Mouse (Mus musculus) gonadal fat pad, adult 2 months (tissue): ENCODE data around the gene Ctnna3. TPM values are rescaled to one million over a fixed set of nuclear protein-coding genes. Genes with fewer than 3 reads are reported as not detected.
A peak's percentile ranks its signal among the peaks of the same experiment; 100 is the strongest.
"Not testable (repeated sequence)": the region's sequence is repeated elsewhere in the genome, so short reads cannot be mapped to it uniquely, and the experiment has no call there.

Source experiments
- DNase-seq: peaks from one replicate; pipeline ENCODE4 v3.0.0-alpha.2; 2012; ENCODE audit warnings: low read depth
- polyA plus RNA-seq: library from polyadenylated mRNA; depleted of rRNA; stranded (reverse); fragments of >200 nt; gene quantifications from 2 replicates; pipeline ENCODE4 v1.2.3, GENCODE M21; 2012

Gene Ctnna3
- polyA plus RNA-seq, 1 experiment = 0.50 TPM

DNA sequence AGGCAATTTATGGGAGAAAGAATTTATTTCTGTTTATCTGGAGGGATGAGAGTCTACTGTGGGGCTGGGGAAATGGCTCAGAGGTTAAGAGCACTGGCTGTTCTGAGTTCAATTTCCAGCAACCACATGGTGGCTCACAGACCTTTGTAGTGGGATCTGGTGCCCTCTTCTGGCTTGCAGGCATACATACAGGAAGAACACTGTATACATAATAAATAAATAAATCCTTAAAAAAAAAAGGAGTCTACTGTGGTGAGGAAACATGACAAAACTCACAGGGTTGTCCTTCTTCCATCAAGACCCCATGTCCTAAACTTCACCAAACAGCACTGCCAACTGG is 5.5 kb upstream of the Ctnna3 start:
- DNase-seq = no peak

DNA sequence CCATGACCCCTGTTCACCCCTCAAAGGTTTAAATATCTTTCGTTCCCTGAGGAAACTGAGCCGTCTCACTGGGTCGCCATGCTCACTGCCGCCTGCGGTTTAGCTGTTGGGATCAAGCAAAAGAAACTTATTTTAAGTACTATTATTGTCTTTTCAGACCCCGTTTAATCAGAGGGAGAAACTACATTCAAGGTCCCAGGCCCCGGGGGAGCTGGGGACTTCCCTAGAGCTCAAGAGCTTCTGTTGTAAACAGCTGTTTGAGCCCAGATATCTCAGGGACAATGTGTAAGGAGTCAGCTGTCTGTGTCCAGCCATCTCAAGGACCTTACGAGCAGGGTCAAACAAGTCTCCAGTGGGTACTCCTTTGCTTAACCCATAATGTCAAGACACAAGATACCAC is 2.8 kb upstream of the Ctnna3 start:
- no peak for DNase-seq

- no peak for DNase-seq
These were observed 1.5 kb upstream of the Ctnna3 start for GRCm38 (mm10) chr10:63428243-63429022.

GRCm38 (mm10) chr10:63429023-63429340 is 916 bp upstream of the Ctnna3 start:
- DNase-seq = no peak

DNA sequence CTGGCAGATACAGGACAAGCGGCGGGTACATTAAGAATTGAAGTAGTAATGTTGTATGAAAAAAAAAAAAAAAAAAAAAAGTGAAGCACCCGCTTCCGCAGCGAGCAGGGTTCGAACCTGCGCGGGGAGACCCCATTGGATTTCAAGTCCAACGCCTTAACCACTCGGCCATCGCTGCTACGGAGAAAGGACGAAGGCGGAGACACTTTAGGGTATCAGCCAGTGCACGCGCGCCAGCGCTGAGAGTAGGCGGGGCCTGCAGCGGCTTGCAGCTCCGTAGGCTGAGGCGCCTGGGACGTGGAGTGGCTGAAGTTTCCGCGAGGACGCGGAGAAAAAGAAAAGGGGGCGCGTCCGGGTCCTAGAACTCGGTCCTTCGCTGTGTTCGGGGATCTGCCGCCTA is 518 bp upstream of the Ctnna3 start:
- DNase-seq = peak; percentile 58

- DNase-seq = no peak
These were observed 1.4 kb downstream of the Ctnna3 start for GRCm38 (mm10) chr10:63431221-63431736.

- DNase-seq = no peak
These were observed 2.2 kb downstream of the Ctnna3 start for GRCm38 (mm10) chr10:63432099-63432498.

- DNase-seq = no peak
These were observed 3.0 kb downstream of the Ctnna3 start for GRCm38 (mm10) chr10:63432887-63433286.

- DNase-seq = no peak
These were observed 8.9 kb downstream of the Ctnna3 start for GRCm38 (mm10) chr10:63438736-63439262.

- DNase-seq = no peak
These were observed 9.9 kb downstream of the Ctnna3 start for GRCm38 (mm10) chr10:63439694-63440228.

DNA sequence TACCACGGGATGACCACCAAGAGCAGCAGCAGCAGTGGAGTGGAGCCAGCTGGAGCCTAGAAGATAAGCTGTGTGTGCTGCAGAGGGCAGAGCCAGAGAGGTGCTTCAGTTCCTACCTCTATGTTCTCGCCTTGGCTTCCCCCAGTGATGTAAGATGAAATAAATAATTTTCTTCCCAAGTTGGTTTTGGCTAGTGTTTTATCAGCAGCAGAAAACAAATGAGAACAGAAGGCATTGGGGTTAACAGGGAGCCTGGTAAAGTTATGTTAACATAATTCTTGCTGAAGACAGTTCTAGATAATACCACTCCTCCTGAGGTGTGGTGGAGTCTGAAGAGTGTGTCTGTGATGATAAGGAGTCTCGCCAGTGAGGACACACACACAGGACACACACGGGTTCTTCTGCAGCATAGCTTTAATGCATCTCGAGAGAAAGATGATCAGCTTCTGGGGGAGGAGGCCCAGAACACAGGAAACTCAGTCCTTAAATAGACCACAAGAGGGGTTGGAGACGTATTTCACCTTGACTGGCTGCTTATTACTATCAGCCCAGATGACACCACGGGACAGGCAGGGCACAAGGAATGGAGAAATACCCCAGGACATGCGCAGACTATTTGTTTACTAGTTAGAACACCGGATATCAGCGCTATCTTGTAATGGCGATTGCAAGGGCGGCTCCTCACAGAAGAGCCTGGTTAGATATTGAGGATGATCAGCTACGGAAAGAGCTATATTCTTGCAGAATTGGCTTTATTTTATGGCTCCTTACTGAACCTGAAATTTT is 14.9 kb downstream of the Ctnna3 start:
- DNase-seq = not testable (repeated sequence)

GRCm38 (mm10) chr10:63453926-63454325 is 24.0 kb downstream of the Ctnna3 start:
- no peak for DNase-seq

- DNase-seq = no peak
These were observed 25.4 kb downstream of the Ctnna3 start for GRCm38 (mm10) chr10:63455110-63455878.

DNA sequence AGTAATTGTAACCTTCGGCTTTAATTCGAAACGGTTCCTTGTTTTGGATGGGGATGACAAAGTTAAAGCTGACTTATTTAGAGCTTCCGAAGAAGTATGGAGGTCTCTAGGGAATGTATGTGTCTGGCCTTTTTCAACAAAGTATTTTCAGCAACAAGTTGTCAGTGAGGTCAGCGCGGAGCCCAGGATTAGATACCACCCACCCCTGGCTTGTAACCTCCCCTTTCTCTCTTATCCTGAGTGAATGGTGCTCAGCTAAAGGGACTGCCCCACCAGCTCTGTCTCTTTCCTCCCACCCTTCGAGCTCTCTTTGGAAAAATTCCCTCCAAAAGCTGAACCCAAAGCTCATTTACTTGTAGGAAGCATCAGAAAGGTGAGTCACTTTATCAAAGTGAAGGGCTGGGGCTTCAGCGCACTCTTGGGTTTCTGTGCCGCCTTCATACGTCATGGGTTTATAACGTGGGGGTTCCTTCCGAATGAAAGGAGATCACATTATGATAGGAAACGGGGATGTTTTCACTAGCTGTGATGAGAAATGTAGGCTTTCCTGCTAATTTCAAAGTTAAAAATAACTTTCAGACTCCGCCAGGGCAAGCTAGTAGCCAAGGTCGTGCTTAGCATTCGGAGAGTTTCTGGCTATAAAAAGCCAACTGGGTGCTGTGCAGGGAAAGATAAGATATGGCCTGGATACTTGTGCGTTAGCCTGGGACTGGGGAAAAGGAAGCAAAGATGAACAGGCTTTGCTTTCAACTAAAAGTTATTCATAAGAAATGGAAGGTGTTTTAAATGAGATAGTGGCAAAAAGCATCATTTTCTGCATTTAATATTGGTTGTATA is 27.6 kb downstream of the Ctnna3 start:
- no peak for DNase-seq

GRCm38 (mm10) chr10:63460935-63461334 is 31.0 kb downstream of the Ctnna3 start:
- DNase-seq = no peak

DNA sequence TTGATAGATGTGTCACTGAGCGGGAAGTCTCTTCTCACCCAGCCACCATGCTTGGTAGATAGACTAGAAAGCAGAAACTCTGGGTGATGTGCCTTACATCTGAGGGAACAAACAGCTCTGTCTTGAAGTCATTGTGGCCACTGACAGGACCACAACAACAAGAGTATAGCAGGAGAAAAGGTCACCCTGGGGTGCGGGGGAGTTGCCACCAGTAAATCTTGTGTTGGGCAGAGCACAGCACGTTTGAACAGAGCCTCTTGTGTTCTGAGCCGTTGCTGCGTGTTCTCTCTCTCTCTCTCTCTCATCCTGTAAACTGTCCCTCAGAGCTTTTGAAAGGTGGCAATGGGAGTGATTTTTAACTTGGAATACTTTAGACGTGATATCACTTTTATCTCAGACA is 42.6 kb downstream of the Ctnna3 start:
- DNase-seq = no peak

DNA sequence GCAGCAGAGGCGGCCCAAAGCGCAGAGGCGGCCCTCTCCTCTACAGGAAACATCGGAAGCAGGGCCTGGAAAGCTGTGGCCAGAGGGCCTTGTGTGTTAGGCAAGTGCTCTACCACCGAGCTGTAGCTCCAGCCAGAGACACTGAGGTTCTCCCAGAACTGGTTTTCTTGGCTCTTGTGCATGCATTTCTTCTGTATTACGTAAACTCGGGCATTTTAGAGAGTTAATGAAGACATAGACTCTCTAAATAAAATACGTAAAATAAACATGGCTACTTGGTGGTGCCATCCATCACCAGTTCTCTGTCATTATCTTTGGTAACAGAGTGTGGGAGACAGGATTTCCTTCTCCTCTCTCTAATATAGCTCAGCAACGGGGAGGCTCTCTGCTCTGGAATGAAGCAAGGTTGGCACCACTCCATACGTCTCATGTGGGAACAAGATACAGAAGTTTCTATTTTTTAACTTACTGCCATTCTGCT is 46.3 kb downstream of the Ctnna3 start:
- peak; percentile 75 for DNase-seq

DNA sequence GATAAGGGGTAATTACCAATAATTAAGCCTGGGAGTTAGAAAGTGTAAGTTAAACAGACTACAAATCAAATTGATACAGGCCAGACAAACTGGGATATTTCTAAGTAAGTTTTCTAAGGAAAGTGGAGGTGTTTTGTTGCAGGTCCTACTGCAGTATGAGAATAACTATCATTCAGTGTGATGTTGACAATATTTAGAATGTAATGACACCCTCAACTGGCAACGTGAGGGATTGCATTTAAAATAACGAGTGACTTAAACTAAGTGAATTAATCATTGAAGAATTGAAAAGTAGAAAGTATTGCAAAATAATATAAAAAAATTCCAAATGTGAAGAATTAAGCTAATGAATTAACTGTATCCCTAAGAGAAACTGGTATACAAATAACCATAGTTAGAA is 49.0 kb downstream of the Ctnna3 start:
- no peak for DNase-seq

- no peak for DNase-seq
These were observed 50.2 kb downstream of the Ctnna3 start for GRCm38 (mm10) chr10:63480066-63480465.

GRCm38 (mm10) chr10:63488346-63488745 is 58.4 kb downstream of the Ctnna3 start:
- no peak for DNase-seq

GRCm38 (mm10) chr10:63523956-63524355 is 94.1 kb downstream of the Ctnna3 start:
- no peak for DNase-seq
